21 mouse cellular contexts compared by ENCODE assay signal in the genomic region with DNA sequence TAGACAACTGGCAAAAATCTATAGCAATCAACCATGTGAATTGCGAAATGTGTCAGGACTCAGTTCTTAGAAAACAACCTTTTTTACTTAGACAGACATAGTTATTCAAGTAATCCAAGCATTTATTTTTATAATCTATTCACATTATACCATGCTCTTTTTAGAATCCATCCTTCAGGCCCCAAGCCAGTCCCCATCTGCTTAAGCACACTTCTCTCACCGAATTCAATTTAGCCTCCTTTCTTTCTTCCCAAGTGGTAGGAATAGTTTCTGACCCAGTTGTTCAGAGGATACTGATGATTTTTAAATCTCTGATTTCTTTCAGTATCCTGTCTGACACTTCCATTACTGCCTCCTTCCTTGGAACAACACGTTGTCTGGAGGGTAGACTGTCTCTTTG.
A peak's percentile ranks its signal among the peaks of the same experiment; 100 is the strongest.
DNase-seq lines count a peak whose midpoint lies in the region; ATAC-seq and TF ChIP-seq lines count a peak whose summit lies in the region.
"Had no signal": no experiment of that assay in that cellular context is flagged by ENCODE, and none has a peak within 500 bp of the region (broad histone marks: within the 10 kb centered on the region; RNA-seq: fewer than 3 reads in every experiment).

No protein-coding gene starts in this region.

- WGBS in forebrain, embryonic 16.5 days: 56% methylated on average over 3 of the region's 3 CpGs
- WGBS in forebrain, embryonic 11.5 days: 85% methylated on average over 3 of the region's 3 CpGs
- whole genome bisulfite sequencing in heart, embryonic 16.5 days: 86% methylated on average over 3 of the region's 3 CpGs
- 79% methylated on average over 3 of the region's 3 CpGs for WGBS in heart, embryonic 12.5 days

- no peaks in the 10 kb centered on the region for H3K9me3 ChIP-seq in forebrain, embryonic 16.5 days (ENCODE audit: control insufficient read depth, low read length)
- no peaks in the 10 kb centered on the region for H3K9me3 ChIP-seq in forebrain, embryonic 11.5 days (ENCODE audit: control insufficient read depth, low read length)
- H3K9me3 ChIP-seq in heart, embryonic 16.5 days (replicated peaks; ENCODE audit: control insufficient read depth, low read length): no peaks in the 10 kb centered on the region
- H3K9me3 ChIP-seq in heart, embryonic 12.5 days (replicated peaks): no peaks in the 10 kb centered on the region
- H3K9me3 ChIP-seq: embryonic facial prominence, embryonic 12.5 days; hindbrain, embryonic 12.5 days had no signal

- no peak for DNase-seq in forebrain, embryonic 11.5 days (ENCODE audit: low spot score)
- peak; percentile 60 for DNase-seq in brain, adult 2 months (ENCODE audit: low read depth, low spot score)
- no peak for DNase-seq in liver
- DNase-seq: adrenal gland, adult 8-10 months; cerebellum, adult 11-12 months; cerebellum, adult 9-10 months; cerebellum, postnatal 25 days; gastrocnemius, postnatal 10 days; heart, adult 2 months; heart, postnatal 4 days; kidney, adult 11 months; kidney, adult 9 months had no signal

- H3K79me2 ChIP-seq in C2C12 (ENCODE audit: control insufficient read depth, insufficient read depth): no peaks in the 10 kb centered on the region

- H3K27me3 ChIP-seq in forebrain, embryonic 16.5 days (replicated peaks; ENCODE audit: control insufficient read depth, insufficient read depth, low read length): no peaks in the 10 kb centered on the region
- H3K27me3 ChIP-seq in forebrain, embryonic 11.5 days (ENCODE audit: control insufficient read depth, insufficient read depth, low read length): no peaks in the 10 kb centered on the region
- H3K27me3 ChIP-seq in heart, embryonic 16.5 days (ENCODE audit: control insufficient read depth, insufficient read depth, low read length): no peaks in the 10 kb centered on the region
- no peaks in the 10 kb centered on the region for H3K27me3 ChIP-seq in heart, embryonic 12.5 days (replicated peaks)
- no peaks in the 10 kb centered on the region for H3K27me3 ChIP-seq in C2C12 (ENCODE audit: control insufficient read depth, insufficient read depth, insufficient read length)
- H3K27me3 ChIP-seq: embryonic facial prominence, embryonic 12.5 days; hindbrain, embryonic 12.5 days had no signal

- ATAC-seq in forebrain, embryonic 16.5 days: no peak
- ATAC-seq in forebrain, embryonic 11.5 days (replicated peaks; ENCODE audit: low FRiP score): no peak
- ATAC-seq in heart, embryonic 16.5 days (replicated peaks; ENCODE audit: extremely low read depth, insufficient read depth, low FRiP score): no peak
- ATAC-seq in heart, embryonic 12.5 days (ENCODE audit: insufficient number of reproducible peaks, low FRiP score): no peak
- no peak for ATAC-seq in monocyte, adult 5-6 weeks (replicated peaks; ENCODE audit: insufficient number of reproducible peaks, low FRiP score, low TSS enrichment, poor library complexity, severe bottlenecking)
- ATAC-seq: hindbrain, embryonic 16.5 days; inflammation-experienced regulatory T-cells, adult 6 months had no signal

- peaks cover 10% of the 10 kb centered on the region for H3K4me1 ChIP-seq in forebrain, embryonic 16.5 days (replicated peaks; ENCODE audit: control insufficient read depth, insufficient read depth, low read length)
- no peaks in the 10 kb centered on the region for H3K4me1 ChIP-seq in forebrain, embryonic 11.5 days (replicated peaks; ENCODE audit: control insufficient read depth, insufficient read depth, low read length)
- H3K4me1 ChIP-seq in heart, embryonic 16.5 days (ENCODE audit: control insufficient read depth, insufficient read depth, low read length): peaks cover 17% of the 10 kb centered on the region
- H3K4me1 ChIP-seq in heart, embryonic 12.5 days (replicated peaks): peaks cover 14% of the 10 kb centered on the region
- H3K4me1 ChIP-seq: embryonic facial prominence, embryonic 12.5 days had no signal

- H3ac ChIP-seq in C2C12 (ENCODE audit: control insufficient read depth, insufficient read length, low read depth): no peak overlapping the region

- H3K9ac ChIP-seq in forebrain, embryonic 16.5 days (replicated peaks; ENCODE audit: low read depth, low read length): no peak overlapping the region
- no peak overlapping the region for H3K9ac ChIP-seq in forebrain, embryonic 11.5 days (ENCODE audit: low read length)
- H3K9ac ChIP-seq in heart, embryonic 16.5 days (ENCODE audit: low read length): no peak overlapping the region
- no peak overlapping the region for H3K9ac ChIP-seq in heart, embryonic 12.5 days
- H3K9ac ChIP-seq: embryonic facial prominence, embryonic 12.5 days; hindbrain, embryonic 12.5 days had no signal

- H3K36me3 ChIP-seq in forebrain, embryonic 16.5 days (ENCODE audit: control insufficient read depth, insufficient read depth): no peaks in the 10 kb centered on the region
- no peaks in the 10 kb centered on the region for H3K36me3 ChIP-seq in forebrain, embryonic 11.5 days (ENCODE audit: control insufficient read depth, insufficient read depth, low read length)
- no peaks in the 10 kb centered on the region for H3K36me3 ChIP-seq in heart, embryonic 16.5 days (ENCODE audit: control insufficient read depth, insufficient read depth)
- no peaks in the 10 kb centered on the region for H3K36me3 ChIP-seq in heart, embryonic 12.5 days
- H3K36me3 ChIP-seq in C2C12 (ENCODE audit: control insufficient read depth, insufficient read depth): no peaks in the 10 kb centered on the region
- H3K36me3 ChIP-seq: embryonic facial prominence, embryonic 12.5 days; hindbrain, embryonic 12.5 days had no signal

- TF ChIP-seq CTCF in C2C12 (IDR thresholded peaks at IDR 0.05; ENCODE audit: control insufficient read depth, insufficient read depth, insufficient read length): no peak

- peak overlapping the region; percentile 23; the same call in 1 of the 2 replicates for H3K27ac ChIP-seq in forebrain, embryonic 16.5 days (ENCODE audit: low read length)
- no peak overlapping the region for H3K27ac ChIP-seq in forebrain, embryonic 11.5 days (ENCODE audit: low read depth, low read length)
- 0 out of 2 replicates have a peak overlapping the region, but pooled peaks have one; percentile 4 for H3K27ac ChIP-seq in heart, embryonic 16.5 days (ENCODE audit: low read length)
- no peak overlapping the region for H3K27ac ChIP-seq in heart, embryonic 12.5 days (ENCODE audit: poor library complexity, severe bottlenecking)
- H3K27ac ChIP-seq: embryonic facial prominence, embryonic 12.5 days; hindbrain, embryonic 12.5 days had no signal

- H3K4me2 ChIP-seq in forebrain, embryonic 16.5 days (ENCODE audit: low read length): no peak overlapping the region
- no peak overlapping the region for H3K4me2 ChIP-seq in forebrain, embryonic 11.5 days (ENCODE audit: low read depth, low read length, severe bottlenecking)
- no peak overlapping the region for H3K4me2 ChIP-seq in heart, embryonic 16.5 days (ENCODE audit: low read depth, low read length)
- H3K4me2 ChIP-seq in heart, embryonic 12.5 days: no peak overlapping the region
- H3K4me2 ChIP-seq: embryonic facial prominence, embryonic 12.5 days; hindbrain, embryonic 12.5 days had no signal

- no peaks in the 10 kb centered on the region for H3K79me3 ChIP-seq in C2C12 (ENCODE audit: low read depth)

- H3K4me3 ChIP-seq in forebrain, embryonic 16.5 days (replicated peaks; ENCODE audit: low read length): no peak overlapping the region
- no peak overlapping the region for H3K4me3 ChIP-seq in forebrain, embryonic 11.5 days (ENCODE audit: low read depth, low read length)
- no peak overlapping the region for H3K4me3 ChIP-seq in heart, embryonic 16.5 days (ENCODE audit: low read length)
- no peak overlapping the region for H3K4me3 ChIP-seq in heart, embryonic 12.5 days
- H3K4me3 ChIP-seq in C2C12 (ENCODE audit: insufficient read depth, poor library complexity, severe bottlenecking): no peak overlapping the region
- H3K4me3 ChIP-seq: embryonic facial prominence, embryonic 12.5 days; heart, adult 2 months; hindbrain, embryonic 12.5 days had no signal

TF ChIP-seq in C2C12, 6 proteins besides CTCF, POLR2A, EP300 and RAD21:
- TF ChIP-seq MYOD1 (IDR thresholded peaks at IDR 0.05; ENCODE audit: control insufficient read depth, insufficient read length, low read depth): no peak
- peak; percentile 31 for TF ChIP-seq CEBPB (IDR thresholded peaks at IDR 0.05; ENCODE audit: low read depth)
- TF ChIP-seq FOSL1 (IDR thresholded peaks at IDR 0.05; ENCODE audit: insufficient read depth, low read length, poor library complexity, severe bottlenecking): no peak

Comparison
In these comparisons a context has a peak if more than half of its experiments do, and no peak if none do; other contexts are left out.
1. H3K27ac ChIP-seq: peak in forebrain, embryonic 16.5 days (single experiment) and heart, embryonic 16.5 days (single experiment); none in forebrain, embryonic 11.5 days (single experiment) and heart, embryonic 12.5 days (single experiment).